Mouse (Mus musculus) MEL (cell line): ENCODE data around the gene Stkld1. TPM values are rescaled to one million over a fixed set of nuclear protein-coding genes. Genes with fewer than 3 reads are reported as not detected.
A peak's percentile ranks its signal among the peaks of the same experiment; 100 is the strongest.

Source experiments
- DNase-seq: peaks from one replicate; pipeline ENCODE4 v3.0.0; 2011; ENCODE audit warnings: low read depth, low spot score
- H3K27ac ChIP-seq: 2 replicates; pipeline ENCODE4 v1.5.1; 2012; ENCODE audit warnings: low read depth, mild to moderate bottlenecking, control low read depth, low read length, moderate library complexity; ENCODE audit not compliant: control insufficient read depth
- H3K27me3 ChIP-seq, 2 experiments: fragments of 150-350 bp in 1 of 2; sonication (generic) in 1 of 2; 2 replicates each; pipeline ENCODE4 v1.6.1; 2012; ENCODE audit warnings: low read length in 2 of 2, mild to moderate bottlenecking in 2 of 2, improper control_type of control experiment in 1 of 2, moderate library complexity in 1 of 2; ENCODE audit not compliant: insufficient read depth in 2 of 2, control insufficient read depth in 1 of 2
- H3K36me3 ChIP-seq, 2 experiments: 2 replicates each; pipeline ENCODE4 v1.6.1; 2012 to 2014; ENCODE audit warnings: low read length in 2 of 2, improper control_type of control experiment in 1 of 2, inconsistent platforms in 1 of 2, mild to moderate bottlenecking in 1 of 2; ENCODE audit not compliant: insufficient read depth in 2 of 2, control insufficient read depth in 1 of 2
- H3K4me1 ChIP-seq, 2 experiments: fragments of 150-350 bp in 1 of 2; sonication (generic) in 1 of 2; 2 replicates each; pipeline ENCODE4 v1.6.1; 2012; ENCODE audit warnings: low read length in 2 of 2, improper control_type of control experiment in 1 of 2, mild to moderate bottlenecking in 1 of 2; ENCODE audit not compliant: insufficient read depth in 2 of 2, control insufficient read depth in 1 of 2
- H3K4me3 ChIP-seq, 2 experiments: fragments of 150-350 bp in 1 of 2; sonication (generic) in 1 of 2; 2 replicates each; pipeline ENCODE4 v1.5.1; 2012; ENCODE audit warnings: low read depth in 2 of 2, low read length in 2 of 2, mild to moderate bottlenecking in 2 of 2, moderate library complexity in 2 of 2, control low read depth in 1 of 2, improper control_type of control experiment in 1 of 2; ENCODE audit not compliant: control insufficient read depth in 1 of 2, insufficient read depth in 1 of 2
- H3K79me2 ChIP-seq: 2 replicates; pipeline ENCODE4 v1.6.1; 2012; ENCODE audit warnings: mild to moderate bottlenecking, low read length, moderate library complexity; ENCODE audit not compliant: control insufficient read depth, poor library complexity, insufficient read depth
- H3K9ac ChIP-seq: 2 replicates; pipeline ENCODE4 v1.6.1; 2012; ENCODE audit warnings: low read depth, mild to moderate bottlenecking, control low read depth, low read length, moderate library complexity; ENCODE audit not compliant: control insufficient read depth, poor library complexity, severe bottlenecking
- H3K9me3 ChIP-seq: fragments of 150-350 bp; sonication (generic); replicated peaks from 2 replicates; pipeline ENCODE4 v1.6.1; 2012; ENCODE audit warnings: mild to moderate bottlenecking, low read length, improper control_type of control experiment, moderate library complexity; ENCODE audit not compliant: insufficient read depth
- CHD1 ChIP-seq: IDR thresholded peaks from 2 replicates; pipeline ENCODE4 v1.6.1; 2012; ENCODE audit warnings: low read depth, mild to moderate bottlenecking, inconsistent platforms, low read length, improper control_type of control experiment
- CHD2 ChIP-seq: IDR thresholded peaks from 2 replicates; pipeline ENCODE4 v1.6.1; 2011; ENCODE audit warnings: low read length, improper control_type of control experiment
- CTCF ChIP-seq, 3 experiments: IDR thresholded peaks in 2 of 3; conservative IDR thresholded peaks in 1 of 3; 2 replicates each; pipeline ENCODE4 v1.5.1; 2011 to 2012; ENCODE audit warnings: low read length in 3 of 3, low read depth in 2 of 3, mild to moderate bottlenecking in 2 of 3, improper control_type of control experiment in 1 of 3, inconsistent platforms in 1 of 3, mixed read lengths in 1 of 3, moderate library complexity in 1 of 3; ENCODE audit not compliant: control insufficient read depth in 1 of 3, insufficient read depth in 1 of 3, poor library complexity in 1 of 3, severe bottlenecking in 1 of 3
- E2F4 ChIP-seq: IDR thresholded peaks from 2 replicates; pipeline ENCODE4 v1.6.1; 2011; ENCODE audit warnings: low read depth, low read length, improper control_type of control experiment, borderline replicate concordance
- EP300 ChIP-seq, 2 experiments: IDR thresholded peaks; 2 replicates each; pipeline ENCODE4 v1.6.1; 2011; ENCODE audit warnings: improper control_type of control experiment in 2 of 2, low read length in 2 of 2, low read depth in 1 of 2, mild to moderate bottlenecking in 1 of 2
- GATA1 ChIP-seq: IDR thresholded peaks from 2 replicates; pipeline ENCODE4 v1.6.1; 2011; ENCODE audit warnings: low read depth, low read length, improper control_type of control experiment
- HCFC1 ChIP-seq: IDR thresholded peaks from 2 replicates; pipeline ENCODE4 v1.6.1; 2012; ENCODE audit warnings: low read depth, mild to moderate bottlenecking, inconsistent platforms, low read length, improper control_type of control experiment, moderate library complexity
- JUND ChIP-seq: IDR thresholded peaks from 2 replicates; pipeline ENCODE4 v1.6.1; 2011; ENCODE audit warnings: low read depth, mild to moderate bottlenecking, improper control_type of control experiment, low read length
- MAFK ChIP-seq: IDR thresholded peaks from 2 replicates; pipeline ENCODE4 v1.6.1; 2011; ENCODE audit warnings: low read depth, mild to moderate bottlenecking, low read length, improper control_type of control experiment, borderline replicate concordance
- MAX ChIP-seq: IDR thresholded peaks from 2 replicates; pipeline ENCODE4 v1.6.1; 2011; ENCODE audit warnings: low read length, improper control_type of control experiment
- MAZ ChIP-seq: IDR thresholded peaks from 2 replicates; pipeline ENCODE4 v1.6.1; 2012; ENCODE audit warnings: low read depth, mild to moderate bottlenecking, inconsistent platforms, low read length, improper control_type of control experiment
- MEF2A ChIP-seq: IDR thresholded peaks from 2 replicates; pipeline ENCODE4 v1.6.1; 2014; ENCODE audit warnings: low read depth, mild to moderate bottlenecking, inconsistent platforms, low read length, improper control_type of control experiment; ENCODE audit not compliant: poor library complexity, insufficient replicate concordance, severe bottlenecking; ENCODE audit errors: extremely low read depth
- MXI1 ChIP-seq: IDR thresholded peaks from 2 replicates; pipeline ENCODE4 v1.6.1; 2011; ENCODE audit warnings: mild to moderate bottlenecking, low read depth, low read length, improper control_type of control experiment
- POLR2A ChIP-seq, 2 experiments: IDR thresholded peaks; 2 replicates each; pipeline ENCODE4 v1.6.1; 2011 to 2012; ENCODE audit warnings: low read length in 2 of 2, mild to moderate bottlenecking in 2 of 2, control low read depth in 1 of 2, improper control_type of control experiment in 1 of 2, low read depth in 1 of 2, moderate library complexity in 1 of 2; ENCODE audit not compliant: control insufficient read depth in 1 of 2, insufficient read depth in 1 of 2, poor library complexity in 1 of 2
- POLR2AphosphoS5 ChIP-seq: IDR thresholded peaks from 2 replicates; pipeline ENCODE4 v1.6.1; 2012; ENCODE audit warnings: low read depth, borderline replicate concordance, mild to moderate bottlenecking, inconsistent platforms, low read length, moderate library complexity, mixed read lengths
- RAD21 ChIP-seq: IDR thresholded peaks from 2 replicates; pipeline ENCODE4 v1.6.1; 2011; ENCODE audit warnings: mild to moderate bottlenecking, low read depth, low read length, improper control_type of control experiment
- RCOR1 ChIP-seq: IDR thresholded peaks from 2 replicates; pipeline ENCODE4 v1.6.1; 2012; ENCODE audit warnings: low read depth, mild to moderate bottlenecking, inconsistent platforms, low read length, improper control_type of control experiment
- SIN3A ChIP-seq: IDR thresholded peaks from 2 replicates; pipeline ENCODE4 v1.6.1; 2012; ENCODE audit warnings: low read length, improper control_type of control experiment, inconsistent platforms
- SMC3 ChIP-seq: IDR thresholded peaks from 2 replicates; pipeline ENCODE4 v1.6.1; 2011; ENCODE audit warnings: low read depth, low read length, improper control_type of control experiment
- TAL1 ChIP-seq: IDR thresholded peaks from 2 replicates; pipeline ENCODE4 v1.6.1; 2012; ENCODE audit warnings: mild to moderate bottlenecking, inconsistent platforms, low read length, moderate library complexity, mixed read lengths
- TCF12 ChIP-seq: IDR thresholded peaks from 2 replicates; pipeline ENCODE4 v1.6.1; 2014; ENCODE audit warnings: low read depth, mild to moderate bottlenecking, inconsistent platforms, low read length, improper control_type of control experiment, moderate library complexity
- USF2 ChIP-seq, 2 experiments: IDR thresholded peaks; 2 replicates each; pipeline ENCODE4 v1.6.1; 2011 to 2012; ENCODE audit warnings: improper control_type of control experiment in 2 of 2, low read length in 2 of 2, borderline replicate concordance in 1 of 2, inconsistent platforms in 1 of 2, low read depth in 1 of 2, mild to moderate bottlenecking in 1 of 2; ENCODE audit not compliant: insufficient read depth in 1 of 2
- polyA plus RNA-seq, 2 experiments: library from polyadenylated mRNA; stranded (reverse) in 1 of 2; unstranded in 1 of 2; fragments of >175 nt in 1 of 2; fragments of >200 nt in 1 of 2; gene quantifications; 2 replicates each; pipeline versions ENCODE4 v1.2.1 to v1.2.4; 2012; ENCODE audit warnings: low replicate concordance in 2 of 2, low read depth in 1 of 2; ENCODE audit not compliant: insufficient read length in 2 of 2, insufficient read depth in 1 of 2, missing spikeins in 1 of 2
- total RNA-seq: library from RNA; depleted of rRNA; stranded (reverse); fragments of 300-350 nt; gene quantifications from 2 replicates; pipeline ENCODE4 v1.2.3, GENCODE M21; 2012

Stkld1 gene
- total and polyA plus RNA-seq, 3 experiments, result 0.25 TPM; not detected in 2

DNA sequence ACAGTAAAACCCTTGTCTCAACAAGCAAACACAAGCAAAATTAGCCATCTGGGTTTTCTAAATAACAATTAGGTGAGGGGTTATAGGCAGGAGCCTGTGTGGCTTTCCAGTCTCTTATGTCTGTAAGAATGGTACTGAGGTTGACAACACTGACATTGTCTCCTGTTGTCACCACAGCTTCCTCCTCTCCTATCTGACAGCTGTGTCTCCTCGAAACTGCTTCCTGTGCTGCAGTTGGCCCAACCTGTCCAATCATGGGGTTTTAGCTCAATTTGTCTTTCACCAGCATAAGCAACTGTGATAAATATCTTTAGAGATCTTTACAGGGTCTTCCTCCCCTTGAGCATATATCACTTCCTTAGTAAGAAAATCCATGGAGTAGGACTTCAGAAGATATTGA lies 2.6 kb downstream of the Stkld1 start (continued):
- TF ChIP-seq EP300 (IDR thresholded peaks at IDR 0.05; ENCODE audit: low read depth in 1 of 2, low read length in 2 of 2), result peak; percentile 28 to 32; a peak in 1 of 4 replicates

DNA sequence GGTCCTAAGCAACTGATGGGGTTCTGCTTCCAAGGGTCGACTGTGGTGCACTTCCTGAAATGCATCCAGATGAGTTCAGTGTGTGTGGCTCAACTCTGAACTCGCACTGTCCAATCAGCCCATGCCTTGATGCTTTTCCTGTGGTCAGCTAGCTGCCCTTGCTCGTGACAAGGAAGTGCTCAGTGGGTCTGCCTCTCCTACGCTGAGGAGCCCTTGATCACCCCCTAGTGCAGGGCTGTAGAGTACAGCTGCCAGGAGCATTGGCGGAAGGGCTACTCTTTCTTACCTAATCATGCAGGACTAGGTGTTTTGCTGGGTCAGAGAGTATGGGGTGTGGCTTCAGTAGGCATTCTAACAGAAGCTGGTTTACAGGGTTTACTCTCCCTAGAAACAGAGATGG lies 7.7 kb downstream of the Stkld1 start:
- no peak for DNase-seq
- no peaks in the 10 kb centered on the region; a peak in 1 of 4 replicates for H3K36me3 ChIP-seq
- no peak overlapping the region for H3K4me3 ChIP-seq
- no peaks in the 10 kb centered on the region for H3K9me3 ChIP-seq
- H3K27me3 ChIP-seq, result no peaks in the 10 kb centered on the region; a peak in 1 of 4 replicates
- no peak overlapping the region for H3K9ac ChIP-seq
- no peak overlapping the region for H3K27ac ChIP-seq
- no peaks in the 10 kb centered on the region; a peak in 3 of 4 replicates for H3K4me1 ChIP-seq
- H3K79me2 ChIP-seq, result no peaks in the 10 kb centered on the region
- TF ChIP-seq MEF2A (no peak), GATA1 (no peak), POLR2A (IDR thresholded peaks at IDR 0.05; ENCODE audit: control insufficient read depth in 1 of 2, insufficient read depth in 1 of 2, low read depth in 1 of 2, low read length in 2 of 2, poor library complexity in 1 of 2) (no peak), E2F4 (no peak), TCF12 (no peak), HCFC1 (no peak)
- TF ChIP-seq, all 39 proteins: peak for 0

- Histone ChIP-seq H3K9ac (no peak overlapping the region), H3K4me3 (no peak overlapping the region), H3K79me2 (no peaks in the 10 kb centered on the region), H3K9me3 (no peaks in the 10 kb centered on the region), H3K36me3 (no peaks in the 10 kb centered on the region), H3K27me3 (no peaks in the 10 kb centered on the region; a peak in 1 of 4 replicates), H3K4me1 (no peaks in the 10 kb centered on the region), H3K27ac (no peak overlapping the region)
- no peak for TF ChIP-seq JUND
- no peak for DNase-seq
Measured at GRCm38 (mm10) chr2:26943253-26943652, 9.4 kb downstream of the Stkld1 start.

DNA sequence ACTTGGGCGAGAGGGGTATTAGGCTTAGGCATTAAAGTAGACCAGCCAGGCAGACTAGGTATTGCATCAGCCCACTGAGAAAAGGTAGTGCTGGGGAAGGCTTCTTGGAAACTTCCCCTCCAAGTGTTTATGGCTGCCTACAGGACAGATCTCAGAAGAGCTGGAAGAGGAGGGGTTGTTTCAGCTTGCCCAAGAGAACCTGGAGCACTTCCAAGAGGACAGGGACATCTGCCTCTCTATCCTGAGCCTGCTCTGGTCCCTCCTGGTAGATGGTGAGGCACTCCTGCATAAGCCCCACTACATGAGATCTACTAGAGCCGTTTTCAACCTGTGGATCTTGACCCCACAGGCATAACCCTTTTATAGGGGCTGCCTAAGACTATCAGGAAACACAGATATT lies 16.6 kb downstream of the Stkld1 start:
- Histone ChIP-seq H3K27ac (no peak overlapping the region), H3K9me3 (no peaks in the 10 kb centered on the region), H3K36me3 (peaks cover 0 to 7% of the 10 kb centered on the region in 2 experiments; a peak in 2 of 4 replicates), H3K9ac (no peak overlapping the region), H3K27me3 (no peaks in the 10 kb centered on the region), H3K79me2 (no peaks in the 10 kb centered on the region), H3K4me3 (no peak overlapping the region), H3K4me1 (no peaks in the 10 kb centered on the region)
- DNase-seq, result no peak
- TF ChIP-seq MXI1 (no peak), USF2 (IDR thresholded peaks at IDR 0.05; ENCODE audit: borderline replicate concordance in 1 of 2, insufficient read depth in 1 of 2, low read depth in 1 of 2, low read length in 2 of 2) (no peak), SIN3A (no peak), CHD1 (no peak), RAD21 (no peak), MAX (no peak), POLR2AphosphoS5 (no peak), CTCF (IDR thresholded peaks at IDR 0.05 in 2 of 3, conservative IDR thresholded peaks at IDR 0.05 in 1 of 3; ENCODE audit: control insufficient read depth in 1 of 3, insufficient read depth in 1 of 3, low read depth in 2 of 3, low read length in 3 of 3, poor library complexity in 1 of 3, severe bottlenecking in 1 of 3) (no peak), SMC3 (no peak), RCOR1 (no peak), MAZ (no peak), MAFK (no peak), HCFC1 (no peak), CHD2 (no peak), TAL1 (no peak)
